Mouse (Mus musculus): Measurements from ENCODE around the gene Bcl2l11.
"Not testable (repeated sequence)": the region's sequence is repeated elsewhere in the genome, so short reads cannot be mapped to it uniquely, and the experiment has no call there.

Gene Bcl2l11

DNA sequence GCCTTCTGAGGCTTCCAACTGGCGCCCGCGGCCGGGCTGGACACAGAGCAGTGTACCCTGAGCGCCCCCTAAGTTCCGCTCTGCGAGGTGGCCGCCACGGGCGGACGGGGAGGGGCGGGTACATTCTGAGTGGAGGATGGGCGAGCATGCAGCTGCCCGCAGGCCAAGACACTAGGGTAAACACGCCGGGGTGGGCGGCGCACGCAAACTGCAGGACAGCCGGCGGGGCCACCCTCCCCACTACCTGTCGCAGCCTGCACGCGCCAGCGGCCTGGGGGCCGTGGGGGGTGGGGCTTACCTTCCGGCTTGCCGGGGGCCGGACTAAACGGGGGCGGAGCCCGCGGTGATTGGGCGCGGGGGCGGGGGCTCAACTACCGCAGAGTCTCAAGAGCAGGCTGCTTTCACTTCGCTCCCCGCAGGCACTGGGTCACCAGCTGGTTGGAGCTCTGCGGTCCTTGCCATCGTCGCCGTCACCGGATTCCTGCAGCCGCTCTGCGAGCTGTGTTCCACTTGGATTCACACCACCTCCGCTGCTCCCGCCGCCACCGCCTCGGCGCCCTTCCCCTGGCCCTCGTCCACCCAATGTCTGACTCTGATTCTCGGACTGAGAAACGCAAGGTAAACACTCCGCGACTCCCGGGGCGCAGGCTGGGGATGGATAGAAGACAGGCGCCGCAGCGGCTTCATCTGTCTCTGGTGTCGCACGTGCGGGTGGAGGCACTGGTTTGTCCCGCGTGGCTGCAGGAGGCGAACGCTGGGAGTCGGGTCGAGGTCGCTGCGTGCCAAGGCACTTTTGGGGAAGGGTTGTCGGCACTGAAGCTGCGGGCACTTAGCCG, at the start of gene Bcl2l11:
TSS of gene Bcl2l11 (plus strand) at position 404 of the 836 bp plus-strand sequence.
- DNase-seq (ENCODE audit: low spot score): peak; percentile 95

DNA sequence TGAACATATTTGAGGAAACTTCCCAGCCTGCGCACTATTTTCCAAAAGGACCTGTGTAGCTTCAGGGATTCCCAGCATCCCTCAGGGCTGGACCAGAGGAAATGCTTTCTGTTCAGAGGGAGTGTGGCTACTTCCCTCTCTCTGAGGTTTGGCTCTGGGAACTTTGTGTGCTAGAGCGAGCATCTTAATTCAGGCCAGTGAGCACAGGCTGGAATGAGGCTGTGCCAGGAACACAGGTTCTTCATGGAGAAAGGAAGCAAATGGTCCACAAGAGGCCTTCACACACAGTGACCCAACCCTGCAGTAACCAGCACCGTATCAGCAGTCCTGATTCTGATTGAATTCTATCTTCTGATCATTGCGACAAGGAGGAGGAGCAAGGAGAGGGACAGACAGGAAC, 48.9 kb upstream of the Bcl2l11 start:
- DNase-seq (ENCODE audit: low spot score): no peak

DNA sequence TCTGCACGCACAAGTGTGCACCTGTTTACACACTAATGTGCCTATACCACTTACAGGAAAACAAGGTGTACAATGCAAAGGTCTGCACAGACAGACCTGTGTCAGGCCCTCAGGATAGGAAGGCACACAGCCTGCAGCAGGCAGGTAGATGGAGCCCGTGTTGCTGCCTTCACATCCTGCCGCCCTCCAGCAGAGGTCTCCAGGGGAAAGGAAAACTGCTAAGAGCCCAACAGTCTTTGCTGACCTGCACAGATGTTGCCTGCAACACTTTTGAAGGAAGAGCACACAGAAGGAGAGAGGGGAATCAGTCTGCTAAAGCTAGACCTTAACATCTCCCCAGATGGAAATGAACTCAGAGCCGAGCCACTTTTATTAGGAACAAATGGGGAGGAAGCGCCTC, 47.0 kb upstream of the Bcl2l11 start:
- no peak for DNase-seq (ENCODE audit: low spot score)

DNA sequence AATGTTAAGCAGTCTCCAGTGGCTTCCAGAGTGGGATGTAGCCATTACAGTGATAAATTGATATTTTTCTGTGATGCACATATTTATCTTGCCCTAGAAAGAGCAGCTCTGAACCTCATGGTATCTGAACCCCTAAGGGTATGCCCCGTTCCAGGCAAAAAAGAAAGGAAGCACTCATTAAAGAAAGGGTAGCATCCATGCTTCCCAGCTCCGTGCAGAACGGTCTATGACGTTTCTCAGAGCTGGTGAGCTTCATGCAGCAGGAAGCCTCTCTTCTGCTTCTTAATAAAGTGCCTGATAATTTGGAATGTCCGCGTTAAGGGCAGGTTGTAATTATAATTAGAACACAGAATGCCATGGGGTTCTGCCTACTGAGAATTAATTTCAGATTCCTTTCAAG, 46.5 kb upstream of the Bcl2l11 start:
- DNase-seq (ENCODE audit: low spot score): no peak

DNA sequence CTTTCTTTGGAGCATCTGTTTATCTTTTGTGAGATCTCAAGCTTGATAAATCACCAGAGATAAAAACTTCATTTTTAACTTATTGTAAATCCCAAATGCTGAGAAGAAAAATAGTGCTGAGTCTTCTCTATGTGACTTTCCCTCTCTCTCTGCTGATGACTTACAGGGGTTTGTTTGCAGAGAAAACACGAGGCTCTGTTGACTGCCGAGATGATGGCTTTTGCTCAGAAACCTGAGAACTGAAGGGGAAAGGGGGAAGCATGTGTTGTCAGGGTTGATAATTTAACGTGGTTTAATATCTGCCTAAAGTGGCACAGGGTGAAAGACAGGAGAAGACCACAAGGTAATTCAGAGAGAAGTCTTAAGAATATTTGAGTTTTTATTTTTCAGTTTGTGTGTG, 42.0 kb upstream of the Bcl2l11 start:
- DNase-seq (ENCODE audit: low spot score): no peak

DNA sequence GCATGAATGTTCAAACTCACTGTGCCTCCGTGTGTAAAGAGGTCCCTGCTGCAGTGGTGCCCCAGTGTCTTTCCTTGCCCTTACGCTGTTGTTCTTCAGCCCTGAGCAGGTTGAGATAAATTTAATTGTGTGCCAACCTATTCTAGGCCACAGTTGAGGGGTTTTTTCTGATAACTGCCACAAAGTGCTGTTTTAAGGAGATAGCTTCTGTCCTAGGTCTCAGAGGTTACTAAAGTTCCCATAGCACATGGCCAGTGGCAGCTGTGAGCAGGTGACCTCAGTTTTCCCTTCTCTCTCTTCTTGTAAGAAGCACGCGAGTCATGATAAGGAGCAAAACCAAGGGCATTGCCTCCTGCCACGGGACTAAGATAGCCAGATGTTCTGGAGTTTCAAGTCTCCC, 41.2 kb upstream of the Bcl2l11 start:
- no peak for DNase-seq (ENCODE audit: low spot score)

DNA sequence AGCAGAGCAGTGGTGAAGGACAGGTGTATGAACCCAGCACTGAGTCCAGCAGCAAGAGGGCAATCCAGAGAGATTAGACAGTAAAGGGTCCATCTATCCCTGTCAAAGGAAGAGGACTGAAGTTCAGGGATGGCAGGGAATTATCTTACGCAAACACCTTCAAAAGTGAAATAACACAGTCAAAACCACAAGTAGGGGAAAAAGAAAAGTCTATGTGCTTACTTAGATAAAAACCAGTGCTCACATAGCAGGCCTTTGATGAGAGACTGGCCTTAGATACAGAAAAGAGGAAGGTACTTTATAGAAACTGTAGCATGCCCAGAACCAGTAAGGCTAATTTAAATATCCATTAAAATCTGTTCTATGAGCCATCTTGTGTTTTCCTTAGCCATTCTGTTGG, 40.4 kb upstream of the Bcl2l11 start:
- DNase-seq (ENCODE audit: low spot score): no peak

DNA sequence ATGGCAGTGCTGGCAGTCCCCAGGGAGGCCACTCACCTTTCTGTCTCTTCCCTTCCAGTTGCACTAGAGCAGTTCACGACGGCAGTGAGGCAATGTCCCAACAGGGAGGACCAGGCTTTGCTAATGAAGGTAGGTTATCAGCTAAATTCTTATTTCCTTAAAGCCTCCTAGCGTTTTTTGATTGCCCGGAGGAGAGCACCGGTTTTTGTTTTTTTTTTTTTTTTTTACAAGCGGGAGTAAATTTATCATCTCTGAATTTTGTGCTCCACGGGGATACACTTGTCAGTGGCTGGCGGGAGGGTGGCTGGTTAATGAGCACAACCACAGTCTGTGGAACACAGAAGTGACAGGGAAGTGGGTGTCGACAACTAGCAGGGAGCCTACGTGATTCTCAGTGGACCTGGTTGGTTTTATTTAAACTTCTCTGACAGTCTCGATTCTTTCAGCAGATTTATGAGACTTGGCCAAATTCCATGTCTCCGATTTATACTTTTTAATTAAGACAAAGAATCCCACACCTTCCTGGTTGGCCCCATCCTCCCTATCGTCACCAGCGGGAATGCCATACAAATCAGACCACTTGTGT, 39.4 kb upstream of the Bcl2l11 start:
- no peak for DNase-seq (ENCODE audit: low spot score)

DNA sequence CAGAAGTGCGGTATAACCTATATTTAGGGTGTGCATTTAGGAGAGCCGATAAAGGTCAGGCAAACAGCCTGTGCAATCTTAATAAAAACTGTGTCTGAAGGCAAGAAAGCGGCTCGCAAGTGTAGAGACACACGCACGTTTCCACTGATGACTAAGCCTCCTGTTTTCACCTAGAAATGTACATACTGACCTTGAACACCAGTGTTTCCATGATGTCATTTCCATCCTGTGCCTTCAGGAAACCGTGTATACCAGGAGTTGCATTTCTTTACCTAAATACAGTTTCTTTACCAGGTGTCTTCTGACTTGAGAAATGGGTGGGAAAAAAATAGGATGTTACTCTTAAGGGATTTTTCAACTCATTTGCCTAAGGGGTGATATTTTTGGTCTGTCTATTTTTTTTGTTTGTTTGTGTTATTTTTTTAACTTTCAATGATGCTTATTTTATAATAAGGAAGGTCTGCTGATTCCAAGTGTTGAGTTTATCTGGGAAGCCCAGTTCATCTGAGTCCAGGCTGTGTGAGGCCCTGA, 38.8 kb upstream of the Bcl2l11 start:
- DNase-seq (ENCODE audit: low spot score): no peak

DNA sequence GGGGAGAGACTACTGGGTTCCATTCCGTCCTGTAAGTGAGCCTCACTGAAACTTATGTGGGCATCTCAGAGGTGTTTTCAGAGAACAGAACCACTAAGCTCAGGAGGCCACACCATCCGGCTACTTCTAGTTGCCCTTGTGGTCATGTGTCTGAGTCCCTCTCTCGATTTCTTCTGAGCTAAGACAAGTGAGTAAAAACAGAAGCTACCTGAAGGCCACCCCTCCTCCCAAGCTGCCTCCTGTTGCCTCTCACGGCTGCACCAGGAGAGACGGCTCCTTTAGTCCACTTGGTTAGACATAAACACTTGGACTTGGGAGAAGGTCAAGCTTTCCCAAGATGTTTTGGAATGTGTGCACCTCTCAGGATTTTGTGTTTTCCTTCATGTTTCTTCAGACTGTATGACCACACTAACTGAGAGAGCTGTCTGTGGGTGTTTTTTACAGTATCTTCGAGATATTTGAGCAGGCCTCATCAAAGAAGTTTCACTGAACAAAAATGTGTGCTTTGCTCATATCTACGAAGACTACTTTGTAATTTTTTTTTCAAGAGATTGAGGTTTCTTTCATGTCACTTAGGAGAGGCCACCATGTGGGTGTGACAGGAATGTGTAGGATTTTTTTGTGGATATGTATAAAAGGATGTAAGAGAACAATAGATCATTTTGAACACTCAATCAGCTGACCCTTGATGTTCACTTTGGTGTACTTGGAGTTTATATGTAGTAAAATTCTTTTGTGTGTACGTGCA, 37.9 kb upstream of the Bcl2l11 start:
- no peak for DNase-seq (ENCODE audit: low spot score)

DNA sequence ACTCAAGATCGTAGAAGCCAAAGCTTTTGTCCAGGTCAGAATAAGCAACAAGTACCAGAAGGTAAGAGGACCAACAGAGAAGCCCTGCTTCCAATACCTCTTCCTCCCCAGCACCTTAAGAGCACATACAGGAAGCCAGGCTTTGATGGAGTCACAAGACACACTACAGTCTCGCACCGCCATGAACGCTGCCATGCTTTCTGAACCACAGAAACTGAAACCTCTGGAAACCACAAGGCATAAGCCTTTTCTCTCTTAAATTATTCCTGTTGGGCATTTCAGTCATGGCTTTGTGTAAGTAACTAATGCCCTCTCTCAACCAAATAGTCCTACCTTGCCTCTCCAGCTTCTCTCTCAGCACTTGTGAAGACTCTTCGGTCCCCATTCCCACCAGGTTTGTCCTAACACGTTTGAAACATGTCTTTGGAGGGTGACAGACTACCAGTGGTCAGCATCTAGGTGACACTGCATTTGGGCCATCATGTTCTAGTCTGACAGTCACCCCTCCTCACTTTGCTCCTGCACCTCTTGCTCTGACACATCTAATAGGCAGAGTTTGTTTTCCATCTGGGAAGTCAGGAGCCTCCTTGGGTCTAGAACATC, 35.5 kb upstream of the Bcl2l11 start:
- DNase-seq (ENCODE audit: low spot score): no peak

DNA sequence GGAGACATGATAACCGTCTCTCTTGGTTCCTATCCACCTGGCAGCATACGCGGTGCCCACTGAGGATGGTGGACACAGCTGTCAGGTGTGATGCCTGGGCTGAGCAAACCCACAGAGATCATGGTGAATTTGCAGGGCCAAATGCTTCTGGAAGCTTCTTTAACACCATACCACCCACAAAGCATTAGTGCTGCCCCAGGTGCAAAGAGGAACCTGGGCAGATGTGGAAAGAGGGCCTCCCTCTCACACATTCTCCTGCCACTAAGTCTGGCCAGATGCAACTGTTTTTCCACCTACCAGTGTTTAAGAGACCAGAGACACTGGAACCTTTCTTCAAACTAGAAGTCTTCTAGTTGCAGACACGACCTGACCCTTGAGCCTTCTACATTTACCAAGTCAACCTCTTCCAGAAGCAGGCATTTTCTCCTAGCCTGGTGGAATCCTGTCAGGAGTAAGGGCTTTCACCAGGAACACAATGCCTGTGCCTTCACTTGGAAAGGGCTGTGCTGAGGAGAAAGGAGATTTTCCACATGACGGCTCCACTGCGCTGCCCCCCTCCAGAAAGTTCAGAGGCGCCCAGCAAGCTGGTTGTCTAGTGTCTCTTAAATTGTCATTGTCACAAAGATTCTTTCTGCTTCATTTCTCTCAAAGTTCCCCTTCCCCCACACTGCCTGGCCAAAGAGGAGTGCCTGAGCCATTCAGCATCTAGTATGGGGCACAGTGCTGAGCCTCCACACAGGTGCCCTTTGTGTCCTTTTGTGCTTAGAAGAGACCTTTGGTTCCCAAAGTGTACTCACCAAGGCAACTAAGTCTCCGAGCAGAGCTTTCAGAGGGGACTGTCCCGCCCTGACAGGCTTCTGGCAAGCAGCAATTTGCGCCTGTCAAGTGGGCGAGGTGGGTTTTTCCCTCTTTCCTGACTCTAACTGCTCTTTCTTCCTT, 34.1 kb upstream of the Bcl2l11 start:
- no peak for DNase-seq (ENCODE audit: low spot score)

DNA sequence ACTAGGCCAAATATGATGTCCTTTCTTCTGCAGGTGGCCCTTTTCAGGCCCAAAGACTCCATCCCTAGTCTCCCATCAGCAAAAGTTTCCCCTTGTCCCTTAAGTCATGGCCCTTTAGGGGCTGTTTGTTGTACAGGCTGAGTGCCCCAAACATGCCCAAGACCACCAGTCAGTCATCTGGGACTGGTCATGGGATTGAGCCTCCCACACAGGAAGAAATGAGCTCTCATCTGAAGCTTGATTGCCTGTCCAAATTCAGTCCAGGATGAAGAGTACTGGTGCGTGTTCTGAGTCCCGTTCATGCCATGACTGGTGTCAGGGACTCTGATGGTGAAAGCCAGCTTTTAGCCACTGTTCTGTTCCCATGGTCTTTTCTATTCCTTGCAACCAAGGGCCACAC, 33.4 kb upstream of the Bcl2l11 start:
- DNase-seq (ENCODE audit: low spot score): no peak

DNA sequence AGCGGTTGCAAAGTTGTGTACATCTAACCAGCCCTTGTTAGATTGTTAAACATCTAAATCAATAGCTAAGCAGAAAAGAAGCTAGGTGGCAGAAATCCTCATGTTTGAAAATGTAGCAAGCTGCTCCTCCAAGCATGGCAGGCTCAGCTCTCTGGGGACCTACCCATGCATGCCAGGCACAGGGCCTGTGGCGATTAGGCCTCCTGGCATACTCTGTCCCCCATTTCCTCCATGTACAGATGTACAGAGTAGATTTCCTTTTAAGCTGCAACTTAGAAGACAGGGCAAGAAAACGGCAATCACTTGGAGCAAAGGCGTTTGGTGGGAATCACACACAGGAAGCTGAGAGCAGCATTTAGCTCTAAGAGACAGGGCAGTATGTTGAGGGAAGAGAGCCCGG, 31.6 kb upstream of the Bcl2l11 start:
- no peak for DNase-seq (ENCODE audit: low spot score)

DNA sequence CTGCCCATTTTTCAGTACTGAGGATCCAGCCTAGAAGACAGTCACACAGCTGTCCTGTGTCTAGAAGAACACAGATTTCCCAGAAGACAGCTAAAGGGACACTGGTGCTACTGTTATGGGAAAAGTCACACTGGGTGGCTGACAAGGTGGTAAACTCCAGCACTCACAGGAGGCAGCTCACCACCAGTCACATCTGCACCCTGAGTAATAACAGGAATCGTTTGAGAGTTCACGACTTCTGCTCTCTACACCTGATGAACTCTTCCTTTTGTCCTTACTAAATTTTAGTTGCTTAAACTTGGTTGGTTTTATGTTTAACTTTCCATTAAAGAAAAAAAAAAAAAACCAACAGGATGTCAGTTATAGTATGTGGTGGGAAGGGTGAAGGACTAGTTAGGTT, 31.2 kb upstream of the Bcl2l11 start:
- no peak for DNase-seq (ENCODE audit: low spot score)

DNA sequence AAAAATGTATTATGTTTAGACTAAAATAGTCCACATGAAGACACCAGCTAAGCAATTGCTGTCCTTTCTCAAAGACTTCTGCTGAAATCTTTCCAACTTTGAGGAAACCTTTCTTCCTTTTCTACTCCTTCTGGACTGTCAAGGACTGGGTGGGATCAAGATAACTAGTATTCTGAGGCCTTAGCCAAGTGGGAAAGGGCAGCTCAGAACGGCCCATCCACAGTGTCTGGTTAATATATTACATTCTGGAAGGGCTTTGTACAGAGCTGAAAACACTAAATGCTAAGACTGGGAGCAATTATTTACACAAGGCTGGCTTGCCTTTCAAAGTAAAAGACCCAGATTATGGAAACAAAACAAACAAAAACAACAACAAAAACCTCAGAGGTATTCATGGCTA, 30.6 kb upstream of the Bcl2l11 start:
- no peak for DNase-seq (ENCODE audit: low spot score)

DNA sequence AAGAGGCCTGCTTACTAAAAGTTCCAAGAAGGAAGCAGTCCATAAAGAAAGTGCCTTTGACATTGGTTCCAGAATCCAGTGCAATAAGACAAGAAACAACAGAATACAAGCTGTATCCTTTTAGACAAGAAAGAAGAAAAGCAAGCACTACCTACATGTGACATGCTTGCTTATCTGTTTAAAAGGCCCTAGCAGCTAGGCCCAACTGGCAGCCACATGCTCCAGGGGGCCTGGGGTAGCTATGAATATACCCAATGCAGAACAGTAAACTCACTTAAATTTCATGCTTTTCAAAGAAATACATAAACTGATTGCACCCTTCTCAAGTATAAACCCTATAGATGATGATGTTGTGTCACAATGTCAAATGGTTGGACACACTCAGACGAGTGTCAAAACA, 29.8 kb upstream of the Bcl2l11 start:
- DNase-seq (ENCODE audit: low spot score): no peak

DNA sequence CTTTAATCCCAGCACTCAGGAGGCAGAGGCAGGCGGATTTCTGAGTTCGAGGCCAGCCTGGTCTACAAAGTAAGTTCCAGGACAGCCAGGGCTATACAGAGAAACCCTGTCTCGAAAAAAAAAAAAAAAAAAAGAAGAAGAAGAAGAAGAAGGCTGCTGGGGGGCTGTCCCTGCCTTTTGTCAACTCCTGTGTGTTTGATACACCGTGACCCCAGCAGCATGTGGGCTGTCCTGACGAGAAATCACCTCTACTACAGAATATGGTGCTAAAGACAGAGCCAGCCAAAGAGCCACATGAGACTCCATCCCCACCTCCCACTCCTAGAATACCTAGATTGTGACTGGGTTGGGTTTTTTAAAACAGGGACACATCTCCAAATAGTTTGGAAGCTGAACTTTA, 27.7 kb upstream of the Bcl2l11 start:
- not testable (repeated sequence) for DNase-seq (ENCODE audit: low spot score)

DNA sequence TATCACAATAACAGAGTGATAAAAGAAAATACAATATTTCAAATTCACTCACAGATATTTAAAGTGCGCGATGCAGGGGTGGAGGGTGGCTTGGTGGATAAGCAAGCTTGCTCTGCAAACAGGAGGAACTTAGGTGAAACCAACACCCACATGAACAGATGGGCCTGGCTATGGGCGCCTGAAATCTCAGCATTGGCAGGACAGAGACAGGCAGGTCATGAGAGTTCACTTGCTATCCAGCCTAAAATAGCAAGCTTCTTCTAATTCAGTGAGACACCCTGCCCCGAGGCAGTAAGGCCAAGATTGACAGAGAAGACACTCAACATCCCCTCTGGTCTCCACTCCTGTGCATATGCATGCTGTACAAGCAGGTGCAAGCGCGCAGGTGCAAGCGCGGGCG, 23.8 kb upstream of the Bcl2l11 start:
- DNase-seq (ENCODE audit: low spot score): no peak

DNA sequence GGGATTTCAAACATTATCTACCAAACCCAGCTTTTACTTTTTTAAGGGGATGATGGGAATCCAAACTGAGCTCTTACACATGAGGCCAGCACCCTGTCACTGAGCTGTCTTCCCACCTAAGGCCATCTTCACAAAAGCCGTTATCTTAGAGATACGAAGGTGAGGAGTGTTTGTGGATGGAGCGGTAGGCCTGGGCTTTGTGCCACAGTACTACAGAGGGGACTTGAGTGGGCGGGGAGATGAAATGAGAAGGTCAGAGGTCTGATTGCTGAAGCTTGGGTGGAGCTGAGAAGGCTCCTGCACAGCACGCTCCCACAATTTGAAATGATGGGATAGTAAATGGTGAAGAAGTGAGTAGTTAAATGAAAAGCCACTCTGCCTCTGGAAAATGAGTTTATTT, 21.0 kb upstream of the Bcl2l11 start:
- DNase-seq (ENCODE audit: low spot score): no peak

DNA sequence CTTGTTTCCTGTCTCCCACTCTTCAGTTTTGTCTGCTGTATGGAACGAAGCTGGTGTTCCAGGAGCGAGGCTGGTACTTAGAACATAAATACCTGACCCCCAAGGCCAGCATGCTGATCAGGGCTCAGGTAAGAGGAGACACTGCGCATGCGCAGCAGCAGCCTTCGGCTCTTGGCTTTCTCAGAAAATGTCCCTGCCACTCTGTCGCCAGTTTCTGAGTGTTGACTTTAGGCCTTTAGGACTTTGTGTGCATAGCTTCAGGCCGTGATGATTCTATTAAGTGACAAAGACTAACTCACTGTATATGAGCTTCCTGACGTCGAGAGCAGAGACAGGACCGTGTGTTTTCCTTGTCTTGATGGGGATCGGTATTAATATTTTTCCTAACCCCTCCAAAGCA, 20.2 kb upstream of the Bcl2l11 start:
- no peak for DNase-seq (ENCODE audit: low spot score)

Data from ovary, postnatal 10 days (tissue).